11 mouse cellular contexts compared by ENCODE assay signal in the genomic region with DNA sequence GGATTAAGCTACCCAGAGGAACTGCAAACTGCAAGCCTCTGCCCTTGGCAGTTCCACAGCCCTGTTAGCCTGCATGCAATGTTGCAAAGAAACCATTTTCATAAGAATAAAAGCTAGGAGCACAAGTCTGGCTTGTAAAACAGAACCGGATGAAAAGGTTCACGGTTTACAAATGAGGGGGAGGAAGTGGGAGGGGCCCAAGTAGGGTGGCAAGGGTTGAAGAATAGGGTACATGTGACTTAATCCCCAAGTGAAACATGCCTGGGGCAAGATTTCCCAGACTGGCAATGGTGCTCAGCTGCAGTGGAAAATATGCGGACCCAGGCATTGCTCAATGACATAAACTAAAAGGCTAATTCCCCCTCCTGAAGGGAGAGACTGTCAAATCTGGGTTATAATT. TPM values are rescaled to one million over a fixed set of nuclear protein-coding genes. Genes with fewer than 3 reads are reported as not detected.
A peak's percentile ranks its signal among the peaks of the same experiment; 100 is the strongest.
DNase-seq lines count a peak whose midpoint lies in the region; ATAC-seq and TF ChIP-seq lines count a peak whose summit lies in the region.
"Had no signal": no experiment of that assay in that cellular context is flagged by ENCODE, and none has a peak within 500 bp of the region (broad histone marks: within the 10 kb centered on the region; RNA-seq: fewer than 3 reads in every experiment).

No protein-coding gene starts in this region.

- H3K9me3 ChIP-seq in embryonic facial prominence, embryonic 11.5 days (replicated peaks; ENCODE audit: control insufficient read depth, low read length): no peaks in the 10 kb centered on the region
- H3K9me3 ChIP-seq in embryonic facial prominence, embryonic 10.5 days: no peaks in the 10 kb centered on the region
- no peaks in the 10 kb centered on the region for H3K9me3 ChIP-seq in embryonic facial prominence, embryonic 14.5 days (ENCODE audit: control insufficient read depth, low read length)
- H3K9me3 ChIP-seq in midbrain, embryonic 14.5 days (ENCODE audit: control insufficient read depth, low read length): no peaks in the 10 kb centered on the region
- H3K9me3 ChIP-seq: lung, embryonic 15.5 days had no signal

- H3K4me2 ChIP-seq in embryonic facial prominence, embryonic 11.5 days (ENCODE audit: low read depth, low read length): no peak overlapping the region
- H3K4me2 ChIP-seq in embryonic facial prominence, embryonic 14.5 days (ENCODE audit: low read depth, low read length): no peak overlapping the region
- no peak overlapping the region for H3K4me2 ChIP-seq in midbrain, embryonic 14.5 days (ENCODE audit: low read length)
- H3K4me2 ChIP-seq: lung, embryonic 15.5 days had no signal

- WGBS in embryonic facial prominence, embryonic 11.5 days: 25% methylated on average over 3 of the region's 3 CpGs
- WGBS in embryonic facial prominence, embryonic 10.5 days: 33% methylated on average over 3 of the region's 3 CpGs
- 17% methylated on average over 3 of the region's 3 CpGs for WGBS in embryonic facial prominence, embryonic 14.5 days
- 9% methylated on average over 3 of the region's 3 CpGs for WGBS in midbrain, embryonic 14.5 days
- 45% methylated on average over 3 of the region's 3 CpGs for WGBS in cerebellum, adult 2 months

- intact Hi-C loops in left cerebral cortex, postnatal 36 days (cut with DNase I): no loop called here

- ATAC-seq in embryonic facial prominence, embryonic 11.5 days (replicated peaks; ENCODE audit: insufficient number of reproducible peaks, low FRiP score, low TSS enrichment, low read depth): no peak
- no peak for ATAC-seq in embryonic facial prominence, embryonic 14.5 days (ENCODE audit: low read depth)
- ATAC-seq in midbrain, embryonic 14.5 days (ENCODE audit: low FRiP score, low TSS enrichment): peak; percentile 40; the same call in 1 of the 2 replicates
- ATAC-seq: intestine, postnatal 0 days had no signal

- H3K9ac ChIP-seq in embryonic facial prominence, embryonic 11.5 days (replicated peaks; ENCODE audit: low read length): no peak overlapping the region
- no peak overlapping the region for H3K9ac ChIP-seq in embryonic facial prominence, embryonic 14.5 days (ENCODE audit: low read depth, low read length)
- no peak overlapping the region for H3K9ac ChIP-seq in midbrain, embryonic 14.5 days (replicated peaks; ENCODE audit: low read length)
- H3K9ac ChIP-seq: lung, embryonic 15.5 days had no signal

- H3K4me1 ChIP-seq in embryonic facial prominence, embryonic 11.5 days (ENCODE audit: control insufficient read depth, insufficient read depth, low read length): no peaks in the 10 kb centered on the region
- H3K4me1 ChIP-seq in embryonic facial prominence, embryonic 10.5 days: peaks cover 12% of the 10 kb centered on the region
- H3K4me1 ChIP-seq in embryonic facial prominence, embryonic 14.5 days (ENCODE audit: control insufficient read depth, insufficient read depth, low read length): no peaks in the 10 kb centered on the region
- H3K4me1 ChIP-seq in midbrain, embryonic 14.5 days (ENCODE audit: control insufficient read depth, insufficient read depth, low read length): peaks cover 9% of the 10 kb centered on the region; the same call in 1 of the 2 replicates
- H3K4me1 ChIP-seq in cerebellum, adult 2 months (ENCODE audit: control insufficient read depth, insufficient read depth, low read length): peaks cover 34% of the 10 kb centered on the region
- H3K4me1 ChIP-seq: lung, embryonic 15.5 days had no signal

- TF ChIP-seq POLR2A in cerebellum, adult 2 months (IDR thresholded peaks at IDR 0.05; ENCODE audit: borderline replicate concordance, insufficient read depth, low read length): no peak

- no peaks in the 10 kb centered on the region for H3K27me3 ChIP-seq in embryonic facial prominence, embryonic 11.5 days (ENCODE audit: control insufficient read depth, insufficient read depth, low read length)
- H3K27me3 ChIP-seq in embryonic facial prominence, embryonic 10.5 days (replicated peaks; ENCODE audit: low read depth, poor library complexity, severe bottlenecking): no peaks in the 10 kb centered on the region
- H3K27me3 ChIP-seq in embryonic facial prominence, embryonic 14.5 days (replicated peaks; ENCODE audit: control insufficient read depth, insufficient read depth, low read length): no peaks in the 10 kb centered on the region
- no peaks in the 10 kb centered on the region for H3K27me3 ChIP-seq in midbrain, embryonic 14.5 days (ENCODE audit: control insufficient read depth, insufficient read depth, low read length)
- no peaks in the 10 kb centered on the region for H3K27me3 ChIP-seq in cerebellum, adult 2 months (ENCODE audit: control insufficient read depth, insufficient read depth, low read length)
- H3K27me3 ChIP-seq: lung, embryonic 15.5 days had no signal

- no peak overlapping the region for H3K4me3 ChIP-seq in embryonic facial prominence, embryonic 11.5 days (ENCODE audit: low read depth, low read length)
- H3K4me3 ChIP-seq in embryonic facial prominence, embryonic 10.5 days: no peak overlapping the region
- no peak overlapping the region for H3K4me3 ChIP-seq in embryonic facial prominence, embryonic 14.5 days (ENCODE audit: low read depth, low read length)
- H3K4me3 ChIP-seq in midbrain, embryonic 14.5 days (replicated peaks; ENCODE audit: low read depth, low read length): no peak overlapping the region
- H3K4me3 ChIP-seq in cerebellum, adult 2 months (replicated peaks; ENCODE audit: insufficient read depth, low read depth, low read length): no peak overlapping the region
- H3K4me3 ChIP-seq: lung, embryonic 15.5 days had no signal

- peak; percentile 29 for DNase-seq in embryonic facial prominence, embryonic 11.5 days (ENCODE audit: low spot score)
- DNase-seq in embryonic facial prominence, embryonic 10.5 days (ENCODE audit: low spot score): no peak
- DNase-seq in lung, postnatal 10 days: peak; percentile 15
- DNase-seq in lung, postnatal 4 days: no peak
- DNase-seq in embryonic facial prominence, embryonic 14.5 days (ENCODE audit: low spot score): peak; percentile 56
- DNase-seq in midbrain, embryonic 14.5 days: peak; percentile 59
- DNase-seq in cerebellum, adult 2 months: no peak
- DNase-seq in left cerebral cortex, postnatal 36 days (ENCODE audit: low spot score in 2 of 2): no peak
- DNase-seq: thymus, adult 2 months had no signal

- TF ChIP-seq CTCF in cerebellum, adult 2 months (IDR thresholded peaks at IDR 0.05; ENCODE audit: borderline replicate concordance, insufficient read depth, low read depth, low read length): no peak

- no peak overlapping the region for H3K27ac ChIP-seq in embryonic facial prominence, embryonic 11.5 days (replicated peaks; ENCODE audit: low read depth, low read length)
- H3K27ac ChIP-seq in embryonic facial prominence, embryonic 10.5 days (replicated peaks): no peak overlapping the region
- no peak overlapping the region for H3K27ac ChIP-seq in embryonic facial prominence, embryonic 14.5 days (replicated peaks; ENCODE audit: low read depth, low read length)
- H3K27ac ChIP-seq in midbrain, embryonic 14.5 days (replicated peaks; ENCODE audit: low read depth, low read length): no peak overlapping the region
- no peak overlapping the region for H3K27ac ChIP-seq in cerebellum, adult 2 months (ENCODE audit: insufficient read depth, low read length)
- H3K27ac ChIP-seq: lung, embryonic 15.5 days had no signal

- no peaks in the 10 kb centered on the region for H3K36me3 ChIP-seq in embryonic facial prominence, embryonic 11.5 days (replicated peaks; ENCODE audit: control insufficient read depth, insufficient read depth, low read depth, low read length)
- no peaks in the 10 kb centered on the region for H3K36me3 ChIP-seq in embryonic facial prominence, embryonic 10.5 days (replicated peaks)
- no peaks in the 10 kb centered on the region for H3K36me3 ChIP-seq in embryonic facial prominence, embryonic 14.5 days (ENCODE audit: control insufficient read depth, insufficient read depth, low read length)
- H3K36me3 ChIP-seq in midbrain, embryonic 14.5 days (ENCODE audit: control insufficient read depth, insufficient read depth, low read length): no peaks in the 10 kb centered on the region
- H3K36me3 ChIP-seq: lung, embryonic 15.5 days had no signal

RNA-seq across cellular contexts. Expression of gene Ryr2, which starts 34.6 kb away (rescaled TPM):
- 0.22 and 0.80 TPM in 2 replicates for polyA plus RNA-seq in embryonic facial prominence, embryonic 11.5 days (2014; fragmentation: Nextera tagmentation; extraction: Ambion mirVana)
- polyA plus RNA-seq in embryonic facial prominence, embryonic 10.5 days (2016; fragmentation: Nextera tagmentation; extraction: Ambion mirVana): 0.14 and 0.15 TPM in 2 replicates
- 0.43 and 0.85 TPM in 2 replicates for polyA plus RNA-seq in embryonic facial prominence, embryonic 14.5 days (2014; fragmentation: Nextera tagmentation; extraction: Ambion mirVana)
- polyA plus RNA-seq in midbrain, embryonic 14.5 days (2014; fragmentation: Nextera tagmentation; extraction: Ambion mirVana): 6.1 and 6.7 TPM in 2 replicates
- 59.8 and 65.4 TPM in 2 replicates for polyA plus RNA-seq in cerebellum, adult 2 months (2012; rRNA removed)
- 100 to 1,000 TPM; 158 to 215 TPM for total RNA-seq in left cerebral cortex, postnatal 36 days (2021)

Comparison
In these comparisons a context has a peak if more than half of its experiments do, and no peak if none do; other contexts are left out.
1. DNase-seq: peak in embryonic facial prominence, embryonic 11.5 days (single experiment), lung, postnatal 10 days (single experiment), embryonic facial prominence, embryonic 14.5 days (single experiment) and midbrain, embryonic 14.5 days (single experiment); none in embryonic facial prominence, embryonic 10.5 days (single experiment), lung, postnatal 4 days (0 of 2), cerebellum, adult 2 months (0 of 2) and left cerebral cortex, postnatal 36 days (0 of 2).